Mouse (Mus musculus): ENCODE data around the gene Plcb2.

Gene Plcb2

GRCm38 (mm10) chr2:118749341-118749884 is 21.2 kb upstream of the Plcb2 start:
- no peak for DNase-seq

GRCm38 (mm10) chr2:118747301-118747960 is 19.2 kb upstream of the Plcb2 start:
- no peak for DNase-seq

GRCm38 (mm10) chr2:118745915-118746901 is 18.0 kb upstream of the Plcb2 start:
- peak; percentile 33 for DNase-seq

- DNase-seq = peak; percentile 93
These were observed 17.1 kb upstream of the Plcb2 start, which contains the start of gene Inafm2 for GRCm38 (mm10) chr2:118745232-118745884. TSS of gene Inafm2 (plus strand) at chr2:118745758.

- no peak for DNase-seq
These were observed 16.4 kb upstream of the Plcb2 start for GRCm38 (mm10) chr2:118744621-118745020.

GRCm38 (mm10) chr2:118743261-118743943 is 15.2 kb upstream of the Plcb2 start:
- peak; percentile 71 for DNase-seq

GRCm38 (mm10) chr2:118741183-118741582 is 12.9 kb upstream of the Plcb2 start:
- no peak for DNase-seq

GRCm38 (mm10) chr2:118740341-118740740 is 12.1 kb upstream of the Plcb2 start:
- no peak for DNase-seq

GRCm38 (mm10) chr2:118733341-118733740 is 5.1 kb upstream of the Plcb2 start:
- no peak for DNase-seq

- DNase-seq = no peak
These were observed 3.7 kb upstream of the Plcb2 start for GRCm38 (mm10) chr2:118731981-118732380.

- peak; percentile 75 for DNase-seq
These were observed 2.3 kb upstream of the Plcb2 start for GRCm38 (mm10) chr2:118730622-118730915.

GRCm38 (mm10) chr2:118729816-118730621 is 1.8 kb upstream of the Plcb2 start:
- DNase-seq = no peak

- DNase-seq = no peak
These were observed 956 bp upstream of the Plcb2 start for GRCm38 (mm10) chr2:118729194-118729593.

GRCm38 (mm10) chr2:118727911-118728310 is 327 bp downstream of the Plcb2 start:
- no peak for DNase-seq

- no peak for DNase-seq
These were observed 1.4 kb downstream of the Plcb2 start for GRCm38 (mm10) chr2:118726873-118727272.

- peak; percentile 67 for DNase-seq
These were observed 2.7 kb downstream of the Plcb2 start for GRCm38 (mm10) chr2:118725511-118725910.

GRCm38 (mm10) chr2:118723693-118724486 is 4.3 kb downstream of the Plcb2 start:
- DNase-seq = no peak

GRCm38 (mm10) chr2:118716677-118717076 is 11.6 kb downstream of the Plcb2 start:
- DNase-seq = no peak

GRCm38 (mm10) chr2:118714230-118714629 is 14.0 kb downstream of the Plcb2 start:
- no peak for DNase-seq

- no peak for DNase-seq
These were observed 14.6 kb downstream of the Plcb2 start for GRCm38 (mm10) chr2:118713631-118714030.

GRCm38 (mm10) chr2:118711038-118711494 is 17.2 kb downstream of the Plcb2 start:
- DNase-seq = no peak
